Mouse (Mus musculus) spleen, adult 12 weeks (tissue): ENCODE results near the gene Dclk1.

Experiments used
- DNase-seq: peaks from one replicate; pipeline ENCODE4 v3.0.0; 2022; ENCODE audit warnings: low spot score

Gene Dclk1

GRCm38 (mm10) chr3:55541799-55542198 lies 299.6 kb downstream of the Dclk1 start:
- no peak for DNase-seq

GRCm38 (mm10) chr3:55542310-55542709 lies 300.1 kb downstream of the Dclk1 start:
- DNase-seq, result no peak

- no peak for DNase-seq
These were observed 300.8 kb downstream of the Dclk1 start for GRCm38 (mm10) chr3:55542947-55543346.

- no peak for DNase-seq
These were observed 301.9 kb downstream of the Dclk1 start for GRCm38 (mm10) chr3:55543929-55544684.

- no peak for DNase-seq
These were observed 303.1 kb downstream of the Dclk1 start for GRCm38 (mm10) chr3:55545296-55545695.

GRCm38 (mm10) chr3:55545916-55546315 lies 303.8 kb downstream of the Dclk1 start:
- no peak for DNase-seq

- DNase-seq, result no peak
These were observed 304.9 kb downstream of the Dclk1 start for GRCm38 (mm10) chr3:55547106-55547505.

- no peak for DNase-seq
These were observed 307.2 kb downstream of the Dclk1 start for GRCm38 (mm10) chr3:55549376-55549775.

- no peak for DNase-seq
These were observed 308.8 kb downstream of the Dclk1 start for GRCm38 (mm10) chr3:55550962-55551361.

- DNase-seq, result no peak
These were observed 309.7 kb downstream of the Dclk1 start for GRCm38 (mm10) chr3:55551912-55552311.

GRCm38 (mm10) chr3:55553031-55553430 lies 310.9 kb downstream of the Dclk1 start:
- DNase-seq, result no peak

GRCm38 (mm10) chr3:55555848-55556247 lies 313.7 kb downstream of the Dclk1 start:
- DNase-seq, result no peak

- DNase-seq, result no peak
These were observed 316.4 kb downstream of the Dclk1 start for GRCm38 (mm10) chr3:55558570-55558969.

GRCm38 (mm10) chr3:55567476-55567875 lies 325.3 kb downstream of the Dclk1 start:
- DNase-seq, result no peak

GRCm38 (mm10) chr3:55569539-55569938 lies 327.4 kb downstream of the Dclk1 start:
- no peak for DNase-seq

- no peak for DNase-seq
These were observed 328.9 kb downstream of the Dclk1 start for GRCm38 (mm10) chr3:55571034-55571433.

GRCm38 (mm10) chr3:55571552-55572296 lies 329.6 kb downstream of the Dclk1 start:
- no peak for DNase-seq

GRCm38 (mm10) chr3:55572297-55572681 lies 330.1 kb downstream of the Dclk1 start:
- no peak for DNase-seq

GRCm38 (mm10) chr3:55574003-55574402 lies 331.8 kb downstream of the Dclk1 start:
- no peak for DNase-seq

GRCm38 (mm10) chr3:55587434-55587971 lies 345.3 kb downstream of the Dclk1 start:
- no peak for DNase-seq

- DNase-seq, result no peak
These were observed 346.1 kb downstream of the Dclk1 start for GRCm38 (mm10) chr3:55587972-55588946.
